Mouse (Mus musculus): Measurements from ENCODE around the gene Tnfsf13b. TPM values are rescaled to one million over a fixed set of nuclear protein-coding genes. Genes with fewer than 3 reads are reported as not detected.
A peak's percentile ranks its signal among the peaks of the same experiment; 100 is the strongest.

Tnfsf13b gene
- polyA plus RNA-seq, 1 experiment from 2014 or later = 7.2 TPM

DNA sequence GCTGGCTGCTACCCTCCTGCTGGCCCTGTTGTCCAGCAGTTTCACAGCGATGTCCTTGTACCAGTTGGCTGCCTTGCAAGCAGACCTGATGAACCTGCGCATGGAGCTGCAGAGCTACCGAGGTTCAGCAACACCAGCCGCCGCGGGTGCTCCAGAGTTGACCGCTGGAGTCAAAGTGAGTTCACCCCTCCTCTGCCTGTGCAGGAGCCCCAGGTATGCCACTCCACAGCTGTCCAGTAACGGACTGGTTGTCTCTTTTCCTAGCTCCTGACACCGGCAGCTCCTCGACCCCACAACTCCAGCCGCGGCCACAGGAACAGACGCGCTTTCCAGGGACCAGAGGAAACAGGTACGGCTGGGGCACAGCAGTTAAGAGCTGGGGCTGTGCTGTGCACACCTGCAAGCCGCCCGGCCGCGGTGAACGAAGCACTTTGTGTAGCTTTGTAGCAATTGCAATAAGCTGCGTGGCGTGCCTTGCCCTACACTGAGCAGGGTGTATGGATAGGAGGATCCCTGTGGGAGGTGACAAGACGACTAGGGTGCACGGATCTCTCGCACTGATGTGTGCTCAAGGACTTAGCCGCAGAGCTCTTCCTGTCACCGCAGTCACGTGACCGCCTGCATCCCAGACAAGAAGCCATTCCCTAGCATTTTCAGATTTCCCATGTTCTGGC is 856 bp downstream of the Tnfsf13b start:
- ATAC-seq (replicated peaks; ENCODE audit: low FRiP score, low read depth) (peak; percentile 46; the same call in 1 of the 2 replicates), DNase-seq (ENCODE audit: low spot score) (peak; percentile 71)
- H3K4me2 ChIP-seq (ENCODE audit: low read length) = peak overlapping the region; percentile 80
- no peaks in the 10 kb centered on the region for H3K27me3 ChIP-seq (ENCODE audit: insufficient read depth, low read length)
- peak overlapping the region; percentile 39 for H3K4me3 ChIP-seq (replicated peaks; ENCODE audit: low read depth, low read length)
- no peaks in the 10 kb centered on the region for H3K9me3 ChIP-seq (replicated peaks; ENCODE audit: low read length)
- no peaks in the 10 kb centered on the region for H3K36me3 ChIP-seq (ENCODE audit: insufficient read depth, low read length)
- TF ChIP-seq CTCF (IDR thresholded peaks at IDR 0.05; ENCODE audit: low read depth) = no peak
- H3K9ac ChIP-seq (ENCODE audit: low read depth, low read length) = peak overlapping the region; percentile 51
- H3K4me1 ChIP-seq (replicated peaks; ENCODE audit: insufficient read depth, low read length) = peaks cover 8% of the 10 kb centered on the region; the same call in 1 of the 2 replicates
- peak overlapping the region; percentile 81 for H3K27ac ChIP-seq
- 4% methylated on average over 29 of the region's 29 CpGs for WGBS

DNA sequence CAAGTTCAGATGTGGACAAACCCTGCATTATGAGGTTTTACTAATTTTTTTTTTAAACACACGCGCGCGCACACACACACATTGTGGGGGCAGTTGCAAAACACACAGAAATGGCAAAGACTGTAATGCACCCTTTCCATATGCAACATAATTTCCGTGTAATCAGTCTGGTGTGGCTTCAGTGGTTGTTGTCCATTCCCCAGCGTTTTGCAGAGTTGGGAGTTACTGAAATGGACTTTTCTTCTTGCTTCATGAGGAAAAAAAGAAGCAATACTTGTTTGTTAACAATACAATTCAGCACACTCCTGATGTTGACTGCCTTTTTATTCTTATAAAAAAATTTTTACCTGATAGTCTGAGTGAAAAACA is 1.4 kb downstream of the Tnfsf13b start:
- no peak for ATAC-seq (replicated peaks; ENCODE audit: low FRiP score, low read depth)
- Histone ChIP-seq H3K9me3 (replicated peaks; ENCODE audit: low read length) (no peaks in the 10 kb centered on the region), H3K9ac (ENCODE audit: low read depth, low read length) (peak overlapping the region; percentile 51; the same call in 1 of the 2 replicates), H3K4me2 (ENCODE audit: low read length) (peak overlapping the region; percentile 80), H3K27ac (no peak overlapping the region), H3K36me3 (ENCODE audit: insufficient read depth, low read length) (no peaks in the 10 kb centered on the region), H3K4me1 (replicated peaks; ENCODE audit: insufficient read depth, low read length) (peaks cover 8% of the 10 kb centered on the region; the same call in 1 of the 2 replicates), H3K4me3 (replicated peaks; ENCODE audit: low read depth, low read length) (peak overlapping the region; percentile 39; the same call in 1 of the 2 replicates), H3K27me3 (ENCODE audit: insufficient read depth, low read length) (no peaks in the 10 kb centered on the region)
- DNase-seq (ENCODE audit: low spot score) = no peak
- TF ChIP-seq CTCF (IDR thresholded peaks at IDR 0.05; ENCODE audit: low read depth) = no peak
- 43% methylated on average over 6 of the region's 6 CpGs for WGBS

DNA sequence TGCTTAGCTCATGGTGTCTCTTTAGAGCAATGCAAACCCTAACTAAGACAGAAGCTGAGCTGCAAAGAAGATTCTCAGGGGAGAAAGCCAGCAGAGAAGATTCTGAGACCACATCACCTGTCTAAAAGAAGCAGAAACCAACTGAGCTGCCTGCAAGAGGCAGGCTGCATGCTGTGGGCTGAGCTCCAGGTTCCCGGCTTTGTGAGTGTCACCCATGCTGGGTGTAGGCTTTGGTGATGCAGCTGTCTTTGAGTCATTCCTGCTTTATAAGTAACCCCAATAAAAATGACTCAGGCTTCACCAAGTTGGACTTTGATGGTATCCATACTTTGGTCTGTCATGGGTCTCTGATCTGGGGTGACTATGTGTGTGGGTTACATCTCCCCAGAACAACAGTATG is 10.0 kb downstream of the Tnfsf13b start:
- H3K4me3 ChIP-seq (replicated peaks; ENCODE audit: low read depth, low read length) = no peak overlapping the region
- no peak overlapping the region for H3K27ac ChIP-seq
- DNase-seq (ENCODE audit: low spot score) (no peak), ATAC-seq (replicated peaks; ENCODE audit: low FRiP score, low read depth) (no peak)
- WGBS = 75% methylated on average over 1 of the region's 1 CpGs
- TF ChIP-seq CTCF (IDR thresholded peaks at IDR 0.05; ENCODE audit: low read depth) = no peak
- no peaks in the 10 kb centered on the region for H3K4me1 ChIP-seq (replicated peaks; ENCODE audit: insufficient read depth, low read length)
- H3K9ac ChIP-seq (ENCODE audit: low read depth, low read length) = no peak overlapping the region
- H3K4me2 ChIP-seq (ENCODE audit: low read length) = no peak overlapping the region
- no peaks in the 10 kb centered on the region for H3K27me3 ChIP-seq (ENCODE audit: insufficient read depth, low read length)
- H3K9me3 ChIP-seq (replicated peaks; ENCODE audit: low read length) = no peaks in the 10 kb centered on the region
- no peaks in the 10 kb centered on the region for H3K36me3 ChIP-seq (ENCODE audit: insufficient read depth, low read length)

GRCm38 (mm10) chr8:10017231-10017630 is 11.0 kb downstream of the Tnfsf13b start:
- H3K4me1 ChIP-seq (replicated peaks; ENCODE audit: insufficient read depth, low read length) = no peaks in the 10 kb centered on the region
- H3K36me3 ChIP-seq (ENCODE audit: insufficient read depth, low read length) = no peaks in the 10 kb centered on the region
- no peaks in the 10 kb centered on the region for H3K27me3 ChIP-seq (ENCODE audit: insufficient read depth, low read length)
- no peak overlapping the region for H3K4me3 ChIP-seq (replicated peaks; ENCODE audit: low read depth, low read length)
- no peak overlapping the region for H3K27ac ChIP-seq
- H3K9ac ChIP-seq (ENCODE audit: low read depth, low read length) = no peak overlapping the region
- DNase-seq (ENCODE audit: low spot score) = peak; percentile 21
- no peak for ATAC-seq (replicated peaks; ENCODE audit: low FRiP score, low read depth)
- no peak for TF ChIP-seq CTCF (IDR thresholded peaks at IDR 0.05; ENCODE audit: low read depth)
- WGBS = 77% methylated on average over 3 of the region's 3 CpGs
- no peaks in the 10 kb centered on the region for H3K9me3 ChIP-seq (replicated peaks; ENCODE audit: low read length)
- H3K4me2 ChIP-seq (ENCODE audit: low read length) = no peak overlapping the region

DNA sequence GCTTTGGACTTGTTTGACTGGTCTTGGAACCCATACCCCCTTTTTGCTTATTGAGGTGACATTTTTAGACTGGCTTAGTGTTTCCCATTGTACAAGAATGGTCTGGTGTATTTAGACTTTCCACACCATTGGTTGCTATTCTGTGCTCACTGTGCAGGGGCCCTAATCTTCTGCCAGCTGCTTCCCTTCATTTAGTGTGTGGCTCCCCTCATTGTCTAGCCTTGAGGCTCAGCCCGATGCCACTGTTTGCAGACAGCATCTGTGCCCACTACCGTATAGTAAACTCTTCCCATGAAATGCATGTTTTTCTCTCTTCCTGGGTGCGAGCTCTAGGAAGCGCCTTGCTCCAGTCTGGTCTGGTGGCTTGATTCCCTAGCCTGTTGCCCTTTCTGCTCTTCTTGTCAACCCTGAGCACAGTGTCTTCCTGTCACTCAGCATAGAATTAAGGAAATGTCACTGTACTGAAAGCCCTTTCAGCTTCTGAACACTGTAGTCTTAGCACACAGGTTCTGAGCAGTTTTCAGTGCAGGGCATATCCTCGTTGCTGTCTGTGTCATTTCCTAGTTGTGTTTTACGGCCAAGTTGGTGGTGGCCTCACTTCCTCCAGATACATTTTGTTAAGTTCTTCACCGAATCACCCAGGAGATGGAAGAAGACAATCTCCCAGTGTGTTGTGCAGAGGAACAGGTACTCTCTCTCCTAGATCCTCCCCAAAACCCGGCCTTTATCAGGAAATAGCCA is 24.2 kb downstream of the Tnfsf13b start:
- Histone ChIP-seq H3K36me3 (ENCODE audit: insufficient read depth, low read length) (no peaks in the 10 kb centered on the region), H3K27ac (no peak overlapping the region), H3K27me3 (ENCODE audit: insufficient read depth, low read length) (no peaks in the 10 kb centered on the region), H3K9ac (ENCODE audit: low read depth, low read length) (no peak overlapping the region), H3K4me1 (replicated peaks; ENCODE audit: insufficient read depth, low read length) (no peaks in the 10 kb centered on the region), H3K4me2 (ENCODE audit: low read length) (no peak overlapping the region), H3K9me3 (replicated peaks; ENCODE audit: low read length) (no peaks in the 10 kb centered on the region), H3K4me3 (replicated peaks; ENCODE audit: low read depth, low read length) (no peak overlapping the region)
- WGBS = 68% methylated on average over 8 of the region's 8 CpGs
- TF ChIP-seq CTCF (IDR thresholded peaks at IDR 0.05; ENCODE audit: low read depth) = no peak
- DNase-seq (ENCODE audit: low spot score) (no peak), ATAC-seq (replicated peaks; ENCODE audit: low FRiP score, low read depth) (no peak)

GRCm38 (mm10) chr8:10031177-10031576 is 24.9 kb downstream of the Tnfsf13b start:
- 73% methylated on average over 9 of the region's 9 CpGs for WGBS
- no peak for DNase-seq (ENCODE audit: low spot score)
- H3K9ac ChIP-seq (ENCODE audit: low read depth, low read length) = no peak overlapping the region
- H3K9me3 ChIP-seq (replicated peaks; ENCODE audit: low read length) = no peaks in the 10 kb centered on the region
- no peak overlapping the region for H3K27ac ChIP-seq
- H3K27me3 ChIP-seq (ENCODE audit: insufficient read depth, low read length) = no peaks in the 10 kb centered on the region
- H3K4me2 ChIP-seq (ENCODE audit: low read length) = no peak overlapping the region
- H3K4me1 ChIP-seq (replicated peaks; ENCODE audit: insufficient read depth, low read length) = no peaks in the 10 kb centered on the region
- ATAC-seq (replicated peaks; ENCODE audit: low FRiP score, low read depth) = no peak
- TF ChIP-seq CTCF (IDR thresholded peaks at IDR 0.05; ENCODE audit: low read depth) = no peak
- H3K36me3 ChIP-seq (ENCODE audit: insufficient read depth, low read length) = no peaks in the 10 kb centered on the region
- no peak overlapping the region for H3K4me3 ChIP-seq (replicated peaks; ENCODE audit: low read depth, low read length)
